Mouse (Mus musculus): ENCODE measurements at regions not wholly inside any gene's neighbourhood (a gene's known extent, or its start where the extent isn't known, plus 50 kb on each side); places are given as distances from the start of the nearest gene placed in this dataset.

- DNase-seq (ENCODE audit: low read depth, low spot score) = no peak
Observed at GRCm38 (mm10) chr10:87639339-87639738, 117.7 kb downstream of the Pah start.

GRCm38 (mm10) chr10:87649091-87649490 lies 127.5 kb downstream of the Pah start:
- DNase-seq (ENCODE audit: low read depth, low spot score) = peak; percentile 18

- DNase-seq (ENCODE audit: low read depth, low spot score) = no peak
Observed at GRCm38 (mm10) chr10:87652139-87652740, 130.6 kb downstream of the Pah start.

- DNase-seq (ENCODE audit: low read depth, low spot score) = no peak
Observed at GRCm38 (mm10) chr10:87654112-87654511, 132.5 kb downstream of the Pah start.

- no peak for DNase-seq (ENCODE audit: low read depth, low spot score)
Observed at GRCm38 (mm10) chr10:87666020-87666718, 144.6 kb downstream of the Pah start.

- no peak for DNase-seq (ENCODE audit: low read depth, low spot score)
Observed at GRCm38 (mm10) chr10:87666719-87667387, 145.3 kb downstream of the Pah start.

- DNase-seq (ENCODE audit: low read depth, low spot score) = no peak
Observed at GRCm38 (mm10) chr10:87667651-87668140, 146.1 kb downstream of the Pah start.

- DNase-seq (ENCODE audit: low read depth, low spot score) = no peak
Observed at GRCm38 (mm10) chr10:87674740-87675420, 153.3 kb downstream of the Pah start.

GRCm38 (mm10) chr10:87676041-87676672 lies 154.6 kb downstream of the Pah start:
- no peak for DNase-seq (ENCODE audit: low read depth, low spot score)

- DNase-seq (ENCODE audit: low read depth, low spot score) = no peak
Observed at GRCm38 (mm10) chr10:87678984-87679383, 157.4 kb downstream of the Pah start.

- DNase-seq (ENCODE audit: low read depth, low spot score) = no peak
Observed at GRCm38 (mm10) chr10:87686311-87686710, 164.7 kb downstream of the Pah start.

GRCm38 (mm10) chr10:87686785-87687184 lies 165.2 kb downstream of the Pah start:
- DNase-seq (ENCODE audit: low read depth, low spot score) = no peak

GRCm38 (mm10) chr10:87687844-87688243 lies 166.2 kb downstream of the Pah start:
- no peak for DNase-seq (ENCODE audit: low read depth, low spot score)

GRCm38 (mm10) chr10:87690831-87691230 lies 167.2 kb upstream of the Igf1 start:
- no peak for DNase-seq (ENCODE audit: low read depth, low spot score)

GRCm38 (mm10) chr10:87696485-87696884 lies 161.6 kb upstream of the Igf1 start:
- no peak for DNase-seq (ENCODE audit: low read depth, low spot score)

- DNase-seq (ENCODE audit: low read depth, low spot score) = no peak
Observed at GRCm38 (mm10) chr10:87711209-87711608, 146.9 kb upstream of the Igf1 start.

GRCm38 (mm10) chr10:87711798-87712197 lies 146.3 kb upstream of the Igf1 start:
- DNase-seq (ENCODE audit: low read depth, low spot score) = no peak

- DNase-seq (ENCODE audit: low read depth, low spot score) = no peak
Observed at GRCm38 (mm10) chr10:87715874-87716600, 142.0 kb upstream of the Igf1 start.

GRCm38 (mm10) chr10:87717156-87717555 lies 140.9 kb upstream of the Igf1 start:
- DNase-seq (ENCODE audit: low read depth, low spot score) = no peak

GRCm38 (mm10) chr10:87718491-87718890 lies 139.6 kb upstream of the Igf1 start:
- DNase-seq (ENCODE audit: low read depth, low spot score) = no peak

- no peak for DNase-seq (ENCODE audit: low read depth, low spot score)
Observed at GRCm38 (mm10) chr10:87719978-87720377, 138.1 kb upstream of the Igf1 start.

Data from retina, adult 2 months (tissue).